Mouse (Mus musculus) WW6 (cell line): ENCODE measurements at regions not wholly inside any gene's neighbourhood (a gene's known extent, or its start where the extent isn't known, plus 50 kb on each side); places are given as distances from the start of the nearest gene placed in this dataset.

Experiments
- DNase-seq: peaks from one replicate; pipeline ENCODE4 v3.0.0-alpha.2; 2013; ENCODE audit warnings: low read depth, low spot score

- no peak for DNase-seq
Observed at GRCm38 (mm10) chr2:172094159-172094558, 50.9 kb upstream of the Cbln4 start.

DNA sequence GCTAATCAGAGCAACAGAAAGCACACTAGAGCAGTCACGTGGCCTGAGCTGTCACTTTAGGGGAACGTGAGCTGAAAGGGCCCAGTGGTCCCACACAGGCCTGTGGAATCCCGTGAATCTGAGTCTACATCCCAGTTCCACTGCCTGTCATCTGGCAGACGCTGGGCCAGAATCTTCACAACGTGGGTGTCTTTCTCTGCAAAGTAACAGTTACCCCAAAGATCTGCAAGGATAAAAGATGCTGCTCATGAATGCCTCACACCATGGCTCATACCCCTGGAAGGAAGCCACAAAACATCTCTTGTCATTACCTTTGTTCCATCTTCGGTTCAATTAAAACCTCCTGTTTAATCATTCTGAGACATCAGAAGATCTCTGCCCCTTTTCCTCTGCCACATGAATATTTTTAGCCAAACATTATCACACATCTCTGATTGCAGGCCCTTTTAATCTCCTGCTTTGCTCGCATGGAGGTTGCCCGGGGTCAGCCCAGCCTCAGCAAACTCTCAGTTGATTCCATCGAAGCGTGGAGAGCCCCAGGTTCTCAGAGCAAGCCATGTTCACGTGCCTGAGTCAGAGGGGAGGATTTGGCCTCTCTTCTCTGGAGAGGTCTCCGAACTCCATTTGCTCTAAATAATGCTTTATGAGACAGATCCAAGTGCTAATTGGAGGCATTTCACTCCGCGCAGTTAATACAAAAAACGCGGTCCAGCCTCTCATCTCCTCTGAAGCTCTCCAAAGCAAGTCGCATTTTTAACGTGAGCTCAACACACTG lies 60.8 kb upstream of the Cbln4 start:
- no peak for DNase-seq

- no peak for DNase-seq
Observed at GRCm38 (mm10) chr2:172105241-172105640, 62.0 kb upstream of the Cbln4 start.

DNA sequence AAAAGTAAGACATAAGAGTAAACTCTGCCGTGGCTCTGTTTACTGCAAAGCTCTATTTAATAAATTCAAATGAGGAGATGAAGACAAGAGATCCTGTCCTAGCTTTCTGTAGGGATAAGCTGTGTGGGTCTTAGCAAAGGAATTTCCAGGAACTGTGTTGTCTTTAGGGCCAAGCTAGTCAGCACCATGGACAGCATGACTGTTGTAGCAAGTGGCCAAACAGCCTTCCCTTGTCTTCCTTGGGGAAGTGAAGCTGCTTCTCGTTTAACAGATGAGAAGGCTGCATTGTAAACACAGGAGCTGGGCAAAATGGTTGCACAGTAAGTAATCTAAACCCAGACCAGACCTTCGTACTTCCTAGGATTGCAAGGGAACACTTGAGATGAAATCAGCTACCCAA lies 67.4 kb upstream of the Cbln4 start:
- DNase-seq: peak; percentile 16

DNA sequence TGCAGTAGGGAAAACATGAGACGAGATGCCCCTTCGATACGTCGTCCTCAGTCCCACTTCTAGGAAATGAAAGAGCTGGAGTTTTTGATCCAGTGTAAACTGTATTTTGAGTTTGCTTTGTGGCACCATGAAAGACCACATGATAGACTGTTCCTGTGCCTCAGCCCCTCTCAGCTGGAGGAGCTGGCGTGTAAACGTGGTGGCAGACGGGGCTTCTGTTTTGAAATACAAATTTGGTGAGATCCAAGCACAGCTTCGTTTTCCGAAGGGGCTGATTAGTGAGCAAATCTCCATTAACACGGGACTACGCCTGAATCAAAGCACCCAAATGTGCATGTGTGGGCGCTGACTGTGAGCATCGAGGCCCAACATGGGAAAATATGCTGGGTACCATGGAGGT lies 70.4 kb upstream of the Cbln4 start:
- no peak for DNase-seq

GRCm38 (mm10) chr2:172115604-172116206 lies 72.4 kb upstream of the Cbln4 start:
- DNase-seq: no peak

GRCm38 (mm10) chr2:172127517-172127916 lies 84.3 kb upstream of the Cbln4 start:
- no peak for DNase-seq

GRCm38 (mm10) chr2:172131232-172131631 lies 88.0 kb upstream of the Cbln4 start:
- DNase-seq: no peak

- no peak for DNase-seq
Observed at GRCm38 (mm10) chr2:172132623-172133332, 89.5 kb upstream of the Cbln4 start.

DNA sequence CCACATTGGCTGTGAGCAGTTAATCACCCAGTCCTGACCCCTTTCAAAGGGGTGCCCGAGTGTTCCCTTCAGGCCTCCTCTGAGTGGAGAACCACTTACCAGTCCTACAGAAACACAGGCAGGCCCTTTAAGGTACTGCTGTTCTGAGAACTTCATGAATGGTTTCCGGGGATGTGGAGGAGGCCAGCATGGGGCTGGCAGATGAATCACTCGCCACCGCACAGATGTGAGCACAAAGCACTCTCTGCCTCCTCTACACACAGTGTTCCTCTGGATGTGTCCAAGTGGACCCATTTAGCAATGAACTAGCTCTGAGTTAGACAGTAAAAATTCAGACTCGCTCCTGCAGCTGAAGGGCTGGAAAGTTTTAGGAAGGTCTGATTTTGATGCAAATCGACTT lies 96.8 kb upstream of the Cbln4 start:
- DNase-seq: no peak

- no peak for DNase-seq
Observed at GRCm38 (mm10) chr2:172143269-172143668, 100.0 kb upstream of the Cbln4 start.

DNA sequence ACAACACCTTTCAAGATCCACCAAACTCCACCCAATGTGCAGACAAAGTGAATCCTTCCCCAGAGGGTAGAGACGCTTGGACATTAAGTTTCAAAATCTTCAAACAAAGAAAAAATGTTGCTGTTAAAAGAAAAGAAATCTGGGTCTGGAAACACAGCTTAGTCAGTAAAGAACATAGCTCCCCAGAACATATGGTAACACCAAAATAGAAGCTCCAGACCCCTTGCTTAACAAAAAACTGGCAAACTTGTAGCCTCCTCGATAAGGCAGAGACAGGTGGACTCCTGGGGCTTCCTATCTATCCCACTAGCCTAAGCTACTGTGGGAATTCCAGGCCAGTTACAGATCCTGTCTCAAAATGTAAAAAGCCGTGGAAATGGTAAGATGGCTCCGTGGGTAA lies 99.6 kb upstream of the Mc3r start:
- no peak for DNase-seq

DNA sequence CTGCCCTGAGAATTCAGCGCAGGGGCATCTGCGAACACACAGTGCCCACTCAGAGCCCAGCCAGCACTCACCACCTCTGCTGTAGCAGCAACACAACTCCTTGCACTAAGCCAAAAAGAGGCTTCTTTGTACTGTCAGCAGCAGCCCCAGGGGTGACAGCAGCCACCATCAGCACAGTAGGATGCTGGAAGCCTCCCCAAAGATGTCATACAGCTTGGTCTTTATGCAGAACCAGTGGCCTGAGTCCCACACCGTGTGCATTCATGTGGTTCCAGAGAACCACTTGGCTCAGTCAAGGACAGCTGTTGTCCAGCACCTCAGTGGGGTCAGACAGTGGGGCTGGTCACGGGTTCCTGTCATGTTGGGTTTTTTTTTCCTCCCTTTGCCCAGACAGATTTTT lies 98.6 kb upstream of the Mc3r start:
- DNase-seq: no peak

DNA sequence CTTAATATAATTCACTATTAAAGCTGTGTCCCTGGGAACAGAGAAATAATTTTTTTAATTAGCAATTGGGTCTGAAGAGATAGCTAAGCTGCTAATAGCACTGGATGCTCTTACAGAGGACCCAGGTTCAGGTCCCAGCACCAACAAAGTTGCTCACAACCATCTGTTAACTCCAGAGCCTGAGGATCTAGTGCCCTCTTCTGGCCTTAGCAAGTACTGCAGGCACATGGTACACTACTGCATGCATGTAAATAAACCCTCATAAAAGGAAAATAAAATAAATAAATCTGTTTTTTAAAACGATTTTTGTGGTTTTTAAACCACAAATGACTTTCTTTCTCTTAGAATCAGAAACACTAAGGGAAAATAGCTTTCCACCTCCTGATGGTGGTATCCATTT lies 97.4 kb upstream of the Mc3r start:
- no peak for DNase-seq

GRCm38 (mm10) chr2:172159909-172160308 lies 88.4 kb upstream of the Mc3r start:
- DNase-seq: no peak

DNA sequence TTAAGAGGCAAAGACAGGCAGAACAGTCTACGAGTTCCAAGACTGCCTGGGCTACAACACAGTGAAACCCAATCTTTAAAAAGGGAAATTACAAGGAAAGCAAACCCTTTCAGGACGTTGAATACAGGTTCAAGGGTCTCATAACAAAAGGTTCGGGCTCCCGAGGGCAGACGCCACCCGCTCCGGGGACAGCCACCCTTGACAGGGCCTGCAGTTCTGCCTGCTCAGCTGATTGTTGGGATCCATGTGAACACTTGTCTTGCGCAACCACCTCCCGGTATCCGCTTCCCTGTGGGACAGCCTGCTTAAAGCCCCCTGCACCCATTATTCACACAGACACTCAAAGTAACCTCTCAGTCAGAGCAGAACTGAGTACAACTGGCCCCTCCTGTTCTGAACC lies 70.9 kb upstream of the Mc3r start:
- no peak for DNase-seq

DNA sequence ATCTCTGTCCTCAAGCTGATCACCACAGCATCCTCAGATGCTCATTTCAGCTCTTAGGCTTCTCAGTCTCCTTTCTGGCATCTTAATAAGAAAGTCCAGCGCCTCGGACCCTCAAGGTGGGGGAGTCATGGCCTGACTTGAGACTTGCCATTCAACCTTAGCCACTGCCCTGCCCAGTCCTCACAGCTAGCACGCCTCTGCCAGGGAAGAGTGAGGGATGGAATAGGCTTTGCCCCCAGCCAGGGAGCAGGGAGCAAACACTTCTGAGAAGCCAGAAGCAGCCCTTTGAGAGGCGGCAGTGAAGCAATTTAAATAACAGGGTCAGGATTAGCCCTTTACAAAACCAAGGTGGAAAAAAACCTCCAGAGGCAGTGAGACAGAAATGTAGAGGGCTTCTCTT lies 69.0 kb upstream of the Mc3r start:
- no peak for DNase-seq

- DNase-seq: no peak
Observed at GRCm38 (mm10) chr2:172197746-172198145, 50.5 kb upstream of the Mc3r start.
